Mouse (Mus musculus): Measurements from ENCODE around the gene Gm45062.
"Not testable (repeated sequence)": the region's sequence is repeated elsewhere in the genome, so short reads cannot be mapped to it uniquely, and the experiment has no call there.

The Gm45062 gene

GRCm38 (mm10) chr6:8299066-8299863, 40.0 kb downstream of the Gm45062 start:
- in situ Hi-C loops (cut with MboI; ENCODE audit: low pct_unique_long_range_greater_than_20kb in 1 of 2, low sequenced_read_pairs in 2 of 2, unreplicated experiment in 1 of 2) = loop anchor here in 1 of 2 experiments (25.0 kb wide), 1 partner anchor 438 kb away; no protein-coding TSS in a partner anchor

GRCm38 (mm10) chr6:8307878-8308775, 48.9 kb downstream of the Gm45062 start:
- in situ Hi-C loops (cut with MboI; ENCODE audit: low pct_unique_long_range_greater_than_20kb in 1 of 2, low sequenced_read_pairs in 2 of 2, unreplicated experiment in 1 of 2) = no loop called here

GRCm38 (mm10) chr6:8312554-8312953, 53.3 kb downstream of the Gm45062 start:
- in situ Hi-C loops (cut with MboI; ENCODE audit: low pct_unique_long_range_greater_than_20kb in 1 of 2, low sequenced_read_pairs in 2 of 2, unreplicated experiment in 1 of 2) = no loop called here

- in situ Hi-C loops (cut with MboI; ENCODE audit: low pct_unique_long_range_greater_than_20kb in 1 of 2, low sequenced_read_pairs in 2 of 2, unreplicated experiment in 1 of 2) = no loop called here
Observed at GRCm38 (mm10) chr6:8316201-8316600, 57.0 kb downstream of the Gm45062 start.

GRCm38 (mm10) chr6:8319591-8319990, 60.3 kb downstream of the Gm45062 start:
- in situ Hi-C loops (cut with MboI; ENCODE audit: low pct_unique_long_range_greater_than_20kb in 1 of 2, low sequenced_read_pairs in 2 of 2, unreplicated experiment in 1 of 2) = no loop called here

GRCm38 (mm10) chr6:8331496-8331895, 72.2 kb downstream of the Gm45062 start:
- in situ Hi-C loops (cut with MboI; ENCODE audit: low pct_unique_long_range_greater_than_20kb in 1 of 2, low sequenced_read_pairs in 2 of 2, unreplicated experiment in 1 of 2) = not testable (repeated sequence)

GRCm38 (mm10) chr6:8333380-8333779, 74.1 kb downstream of the Gm45062 start:
- in situ Hi-C loops (cut with MboI; ENCODE audit: low pct_unique_long_range_greater_than_20kb in 1 of 2, low sequenced_read_pairs in 2 of 2, unreplicated experiment in 1 of 2) = no loop called here

GRCm38 (mm10) chr6:8336487-8337390, 77.5 kb downstream of the Gm45062 start:
- in situ Hi-C loops (cut with MboI; ENCODE audit: low pct_unique_long_range_greater_than_20kb in 1 of 2, low sequenced_read_pairs in 2 of 2, unreplicated experiment in 1 of 2) = no loop called here

GRCm38 (mm10) chr6:8339453-8339852, 80.2 kb downstream of the Gm45062 start:
- in situ Hi-C loops (cut with MboI; ENCODE audit: low pct_unique_long_range_greater_than_20kb in 1 of 2, low sequenced_read_pairs in 2 of 2, unreplicated experiment in 1 of 2) = no loop called here

GRCm38 (mm10) chr6:8343271-8343670, 84.0 kb downstream of the Gm45062 start:
- in situ Hi-C loops (cut with MboI; ENCODE audit: low pct_unique_long_range_greater_than_20kb in 1 of 2, low sequenced_read_pairs in 2 of 2, unreplicated experiment in 1 of 2) = no loop called here

- in situ Hi-C loops (cut with MboI; ENCODE audit: low pct_unique_long_range_greater_than_20kb in 1 of 2, low sequenced_read_pairs in 2 of 2, unreplicated experiment in 1 of 2) = no loop called here
Observed at GRCm38 (mm10) chr6:8345219-8345856, 86.1 kb downstream of the Gm45062 start.

- in situ Hi-C loops (cut with MboI; ENCODE audit: low pct_unique_long_range_greater_than_20kb in 1 of 2, low sequenced_read_pairs in 2 of 2, unreplicated experiment in 1 of 2) = no loop called here
Observed at GRCm38 (mm10) chr6:8347154-8347553, 87.9 kb downstream of the Gm45062 start.

- in situ Hi-C loops (cut with MboI; ENCODE audit: low pct_unique_long_range_greater_than_20kb in 1 of 2, low sequenced_read_pairs in 2 of 2, unreplicated experiment in 1 of 2) = no loop called here
Observed at GRCm38 (mm10) chr6:8348344-8348743, 89.1 kb downstream of the Gm45062 start.

- in situ Hi-C loops (cut with MboI; ENCODE audit: low pct_unique_long_range_greater_than_20kb in 1 of 2, low sequenced_read_pairs in 2 of 2, unreplicated experiment in 1 of 2) = no loop called here
Observed at GRCm38 (mm10) chr6:8349060-8349670, 89.9 kb downstream of the Gm45062 start.

GRCm38 (mm10) chr6:8351507-8351906, 92.3 kb downstream of the Gm45062 start:
- in situ Hi-C loops (cut with MboI; ENCODE audit: low pct_unique_long_range_greater_than_20kb in 1 of 2, low sequenced_read_pairs in 2 of 2, unreplicated experiment in 1 of 2) = no loop called here

- in situ Hi-C loops (cut with MboI; ENCODE audit: low pct_unique_long_range_greater_than_20kb in 1 of 2, low sequenced_read_pairs in 2 of 2, unreplicated experiment in 1 of 2) = no loop called here
Observed at GRCm38 (mm10) chr6:8352533-8353168, 93.4 kb downstream of the Gm45062 start.

GRCm38 (mm10) chr6:8353461-8353860, 94.2 kb downstream of the Gm45062 start:
- in situ Hi-C loops (cut with MboI; ENCODE audit: low pct_unique_long_range_greater_than_20kb in 1 of 2, low sequenced_read_pairs in 2 of 2, unreplicated experiment in 1 of 2) = no loop called here

Data from mouse embryonic stem cell (cell line).